Mouse (Mus musculus): ENCODE results near the gene Nr4a1. TPM values are rescaled to one million over a fixed set of nuclear protein-coding genes. Genes with fewer than 3 reads are reported as not detected.

Nr4a1 gene
- polyA plus RNA-seq, 1 experiment from 2014 or later, result 10.8 TPM

- Histone ChIP-seq H3K9ac (ENCODE audit: low read length) (peak overlapping the region; percentile 15; the same call in 1 of the 2 replicates), H3K4me2 (ENCODE audit: low read depth, low read length) (0 out of 2 replicates have a peak overlapping the region, but pooled peaks have one; percentile 24), H3K9me3 (ENCODE audit: control insufficient read depth, low read length) (no peaks in the 10 kb centered on the region), H3K27me3 (ENCODE audit: control insufficient read depth, insufficient read depth, low read depth, low read length) (no peaks in the 10 kb centered on the region), H3K36me3 (ENCODE audit: control insufficient read depth, insufficient read depth, low read length) (no peaks in the 10 kb centered on the region), H3K27ac (ENCODE audit: low read length) (peak overlapping the region; percentile 97), H3K4me1 (replicated peaks; ENCODE audit: control insufficient read depth, insufficient read depth, low read length) (peaks cover 25% of the 10 kb centered on the region), H3K4me3 (ENCODE audit: low read length) (no peak overlapping the region)
- peak; percentile 69 for ATAC-seq (ENCODE audit: low read depth)
- 27% methylated on average over 10 of the region's 10 CpGs for WGBS
Observed at GRCm38 (mm10) chr15:101260387-101260786, 6.3 kb downstream of the Nr4a1 start.

GRCm38 (mm10) chr15:101260874-101261622 is 7.0 kb downstream of the Nr4a1 start:
- Histone ChIP-seq H3K9ac (ENCODE audit: low read length) (peak overlapping the region; percentile 51), H3K36me3 (ENCODE audit: control insufficient read depth, insufficient read depth, low read length) (no peaks in the 10 kb centered on the region), H3K27ac (ENCODE audit: low read length) (peak overlapping the region; percentile 97), H3K9me3 (ENCODE audit: control insufficient read depth, low read length) (no peaks in the 10 kb centered on the region), H3K4me1 (replicated peaks; ENCODE audit: control insufficient read depth, insufficient read depth, low read length) (peaks cover 31% of the 10 kb centered on the region), H3K4me3 (ENCODE audit: low read length) (no peak overlapping the region), H3K27me3 (ENCODE audit: control insufficient read depth, insufficient read depth, low read depth, low read length) (no peaks in the 10 kb centered on the region), H3K4me2 (ENCODE audit: low read depth, low read length) (peak overlapping the region; percentile 24; the same call in 1 of the 2 replicates)
- ATAC-seq (ENCODE audit: low read depth), result peak; percentile 56
- 42% methylated on average over 13 of the region's 13 CpGs for WGBS

GRCm38 (mm10) chr15:101262502-101262901 is 8.4 kb downstream of the Nr4a1 start:
- no peaks in the 10 kb centered on the region for H3K36me3 ChIP-seq (ENCODE audit: control insufficient read depth, insufficient read depth, low read length)
- WGBS, result 67% methylated on average over 5 of the region's 5 CpGs
- peaks cover 38% of the 10 kb centered on the region for H3K4me1 ChIP-seq (replicated peaks; ENCODE audit: control insufficient read depth, insufficient read depth, low read length)
- H3K9me3 ChIP-seq (ENCODE audit: control insufficient read depth, low read length), result no peaks in the 10 kb centered on the region
- no peak overlapping the region for H3K4me2 ChIP-seq (ENCODE audit: low read depth, low read length)
- no peaks in the 10 kb centered on the region for H3K27me3 ChIP-seq (ENCODE audit: control insufficient read depth, insufficient read depth, low read depth, low read length)
- ATAC-seq (ENCODE audit: low read depth), result no peak; the same call in 1 of the 2 replicates
- no peak overlapping the region for H3K9ac ChIP-seq (ENCODE audit: low read length)
- no peak overlapping the region for H3K4me3 ChIP-seq (ENCODE audit: low read length)
- peak overlapping the region; percentile 97 for H3K27ac ChIP-seq (ENCODE audit: low read length)

- Histone ChIP-seq H3K27ac (ENCODE audit: low read length) (peak overlapping the region; percentile 89), H3K4me1 (replicated peaks; ENCODE audit: control insufficient read depth, insufficient read depth, low read length) (peaks cover 28% of the 10 kb centered on the region), H3K36me3 (ENCODE audit: control insufficient read depth, insufficient read depth, low read length) (peaks cover 9% of the 10 kb centered on the region), H3K4me3 (ENCODE audit: low read length) (peak overlapping the region; percentile 65), H3K9me3 (ENCODE audit: control insufficient read depth, low read length) (no peaks in the 10 kb centered on the region), H3K27me3 (ENCODE audit: control insufficient read depth, insufficient read depth, low read depth, low read length) (no peaks in the 10 kb centered on the region), H3K9ac (ENCODE audit: low read length) (peak overlapping the region; percentile 74), H3K4me2 (ENCODE audit: low read depth, low read length) (peak overlapping the region; percentile 93)
- peak; percentile 93 for ATAC-seq (ENCODE audit: low read depth)
- under 1% methylated on average over 57 of the region's 57 CpGs for WGBS
Observed at GRCm38 (mm10) chr15:101266132-101266963, 12.3 kb downstream of the Nr4a1 start.

GRCm38 (mm10) chr15:101267053-101268032 is 13.3 kb downstream of the Nr4a1 start:
- peak overlapping the region; percentile 65 for H3K4me3 ChIP-seq (ENCODE audit: low read length)
- H3K9me3 ChIP-seq (ENCODE audit: control insufficient read depth, low read length), result no peaks in the 10 kb centered on the region
- H3K27me3 ChIP-seq (ENCODE audit: control insufficient read depth, insufficient read depth, low read depth, low read length), result no peaks in the 10 kb centered on the region
- ATAC-seq (ENCODE audit: low read depth), result peak; percentile 27
- peak overlapping the region; percentile 89 for H3K27ac ChIP-seq (ENCODE audit: low read length)
- H3K36me3 ChIP-seq (ENCODE audit: control insufficient read depth, insufficient read depth, low read length), result peaks cover 13% of the 10 kb centered on the region
- H3K4me2 ChIP-seq (ENCODE audit: low read depth, low read length), result peak overlapping the region; percentile 93
- under 1% methylated on average over 25 of the region's 25 CpGs for WGBS
- peak overlapping the region; percentile 74 for H3K9ac ChIP-seq (ENCODE audit: low read length)
- H3K4me1 ChIP-seq (replicated peaks; ENCODE audit: control insufficient read depth, insufficient read depth, low read length), result peaks cover 20% of the 10 kb centered on the region

GRCm38 (mm10) chr15:101270101-101270820 is 16.2 kb downstream of the Nr4a1 start:
- H3K27ac ChIP-seq (ENCODE audit: low read length), result no peak overlapping the region
- H3K27me3 ChIP-seq (ENCODE audit: control insufficient read depth, insufficient read depth, low read depth, low read length), result no peaks in the 10 kb centered on the region
- H3K9ac ChIP-seq (ENCODE audit: low read length), result no peak overlapping the region
- no peaks in the 10 kb centered on the region for H3K9me3 ChIP-seq (ENCODE audit: control insufficient read depth, low read length)
- H3K4me3 ChIP-seq (ENCODE audit: low read length), result no peak overlapping the region
- peaks cover 25% of the 10 kb centered on the region for H3K4me1 ChIP-seq (replicated peaks; ENCODE audit: control insufficient read depth, insufficient read depth, low read length)
- WGBS, result 88% methylated on average over 29 of the region's 29 CpGs
- no peak overlapping the region for H3K4me2 ChIP-seq (ENCODE audit: low read depth, low read length)
- H3K36me3 ChIP-seq (ENCODE audit: control insufficient read depth, insufficient read depth, low read length), result peaks cover 27% of the 10 kb centered on the region
- no peak for ATAC-seq (ENCODE audit: low read depth)

- WGBS, result 69% methylated on average over 3 of the region's 3 CpGs
- Histone ChIP-seq H3K27ac (ENCODE audit: low read length) (no peak overlapping the region), H3K4me3 (ENCODE audit: low read length) (no peak overlapping the region), H3K27me3 (ENCODE audit: control insufficient read depth, insufficient read depth, low read depth, low read length) (no peaks in the 10 kb centered on the region), H3K9ac (ENCODE audit: low read length) (no peak overlapping the region), H3K4me1 (replicated peaks; ENCODE audit: control insufficient read depth, insufficient read depth, low read length) (peaks cover 19% of the 10 kb centered on the region), H3K9me3 (ENCODE audit: control insufficient read depth, low read length) (no peaks in the 10 kb centered on the region), H3K4me2 (ENCODE audit: low read depth, low read length) (no peak overlapping the region), H3K36me3 (ENCODE audit: control insufficient read depth, insufficient read depth, low read length) (peaks cover 27% of the 10 kb centered on the region)
- ATAC-seq (ENCODE audit: low read depth), result no peak
Observed at GRCm38 (mm10) chr15:101271107-101271506, 17.0 kb downstream of the Nr4a1 start.

- Histone ChIP-seq H3K4me3 (ENCODE audit: low read length) (no peak overlapping the region), H3K9me3 (ENCODE audit: control insufficient read depth, low read length) (no peaks in the 10 kb centered on the region), H3K27ac (ENCODE audit: low read length) (no peak overlapping the region), H3K9ac (ENCODE audit: low read length) (no peak overlapping the region), H3K27me3 (ENCODE audit: control insufficient read depth, insufficient read depth, low read depth, low read length) (no peaks in the 10 kb centered on the region), H3K4me2 (ENCODE audit: low read depth, low read length) (no peak overlapping the region), H3K4me1 (replicated peaks; ENCODE audit: control insufficient read depth, insufficient read depth, low read length) (peaks cover 17% of the 10 kb centered on the region), H3K36me3 (ENCODE audit: control insufficient read depth, insufficient read depth, low read length) (peaks cover 27% of the 10 kb centered on the region)
- ATAC-seq (ENCODE audit: low read depth), result no peak
- WGBS, result 79% methylated on average over 15 of the region's 15 CpGs
Observed at GRCm38 (mm10) chr15:101271513-101271912, 17.4 kb downstream of the Nr4a1 start.

All from lung, embryonic 16.5 days (tissue).